Mouse (Mus musculus): Measurements from ENCODE around the gene Cacng4. TPM values are rescaled to one million over a fixed set of nuclear protein-coding genes. Genes with fewer than 3 reads are reported as not detected.

Cacng4 gene
- total RNA-seq, 2 experiments from 2014 or later = 55.4 to 56.2 TPM

DNA sequence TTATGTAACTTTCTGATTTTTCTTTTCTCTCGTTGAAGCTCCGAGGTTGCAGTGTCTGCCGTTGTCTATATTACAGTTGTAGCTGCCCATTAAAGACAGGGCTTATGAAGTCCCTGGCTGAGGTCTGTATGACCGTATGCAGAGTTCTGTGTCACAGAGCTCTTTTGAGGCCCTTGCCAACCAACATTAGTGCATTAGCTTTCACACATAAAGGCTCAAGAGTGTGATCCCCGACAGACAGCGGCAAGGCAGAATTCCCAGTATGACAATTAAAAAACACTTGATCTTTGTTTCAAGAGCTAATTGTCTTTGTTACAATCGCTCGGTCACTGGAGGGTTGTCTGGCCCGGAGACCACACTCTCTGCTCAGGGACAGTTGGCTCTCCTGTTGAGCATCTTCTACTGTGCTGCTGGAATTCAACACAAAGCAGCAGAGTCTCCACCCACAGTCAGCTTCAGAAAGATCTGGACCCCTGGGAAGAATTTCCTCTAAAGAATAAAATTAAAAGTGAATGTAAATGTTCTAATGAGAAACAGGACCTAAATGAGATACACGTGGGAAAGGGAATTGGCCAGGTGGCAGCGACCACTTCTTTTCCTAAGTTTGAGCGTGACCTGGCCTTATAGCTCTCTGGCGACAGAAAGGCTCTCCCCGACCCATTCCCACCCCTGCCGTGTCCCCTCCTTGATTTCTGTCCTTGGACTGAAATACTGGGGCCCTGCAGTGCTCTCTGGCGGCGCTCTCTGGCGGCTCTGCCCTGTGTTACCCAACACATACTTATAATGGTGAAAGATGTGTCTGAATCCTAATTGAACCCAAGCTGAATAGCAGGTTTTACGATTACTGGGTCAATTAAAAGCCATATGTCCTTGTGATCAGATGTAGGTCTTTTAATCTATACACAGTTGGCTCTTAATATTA, 110.6 kb downstream of the Cacng4 start:
- intact Hi-C loops (cut with DNase I) = no loop called here
- DNase-seq (ENCODE audit: low spot score in 2 of 2) = no peak

DNA sequence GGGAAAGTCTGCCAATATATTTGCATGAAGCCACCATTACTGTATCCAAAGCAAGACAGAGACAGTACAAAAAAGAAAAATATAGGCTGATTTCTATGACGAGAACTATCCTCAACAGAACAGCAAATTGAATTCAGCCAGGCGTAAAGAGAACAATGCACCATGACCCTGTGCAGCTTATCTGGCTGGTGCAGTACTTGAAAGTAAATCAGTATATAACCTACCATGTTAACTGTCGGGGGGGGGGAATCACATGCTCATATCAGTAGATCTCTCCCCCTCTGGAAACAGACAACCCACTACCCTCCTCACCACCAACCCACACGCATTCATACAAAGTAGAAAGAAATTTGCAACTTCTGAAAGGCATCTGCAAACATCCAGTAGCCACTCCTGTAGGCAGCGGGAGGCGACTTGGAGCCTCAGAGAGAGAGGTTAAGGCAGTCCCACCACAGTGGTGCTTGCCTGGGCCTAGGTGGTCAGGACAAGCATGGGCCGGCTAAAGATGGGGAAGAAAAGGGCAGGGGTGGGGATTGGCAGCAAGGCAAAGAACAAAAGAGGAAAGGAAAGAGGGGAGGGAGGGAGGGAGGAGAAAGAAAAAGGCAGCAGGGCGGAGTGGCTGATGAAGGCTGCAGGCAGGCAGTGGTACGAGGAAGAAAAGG, 111.5 kb downstream of the Cacng4 start:
- intact Hi-C loops (cut with DNase I) = no loop called here
- no peak for DNase-seq (ENCODE audit: low spot score in 2 of 2)

Other genes with a start within 250 kb of the Cacng4 start
- gene Helz, start 246.6 kb downstream of the Cacng4 start, total RNA-seq (2021) = 10 to 100 TPM; 40.7 to 43.6 TPM
- gene Cacng1, start 78.0 kb downstream of the Cacng4 start, total RNA-seq (2021) = not detected
- 10 to 100 TPM; 15.7 to 17.5 TPM for gene Cacng5, start 120.5 kb upstream of the Cacng4 start, total RNA-seq (2021)